Mouse (Mus musculus) liver, embryonic 14.5 days (tissue): Measurements from ENCODE around the gene Ccdc78. TPM values are rescaled to one million over a fixed set of nuclear protein-coding genes. Genes with fewer than 3 reads are reported as not detected.

Experiments used
- ATAC-seq: fragments of 200-750 bp; cut with Nextera tagmentation; 2 replicates; pipeline ENCODE4 v1.8.0; 2017; ENCODE audit warnings: moderate number of reproducible peaks, mild to moderate bottlenecking, moderate library complexity; ENCODE audit not compliant: insufficient read depth
- DNase-seq, 3 experiments: peaks; one replicate each; pipeline ENCODE4 v3.0.0-alpha.2; 2012 to 2013; ENCODE audit warnings: low read depth in 3 of 3, low spot score in 3 of 3
- H3K27ac ChIP-seq: fragments of 300-500 bp; sonication (generic); 2 replicates; pipeline ENCODE4 v1.5.1; 2014; ENCODE audit warnings: moderate library complexity, mild to moderate bottlenecking, control low read depth, inconsistent platforms
- H3K27me3 ChIP-seq: fragments of 300-500 bp; sonication (generic); 2 replicates; pipeline ENCODE4 v1.6.1; 2014; ENCODE audit warnings: mild to moderate bottlenecking, low read length, moderate library complexity; ENCODE audit not compliant: control insufficient read depth, insufficient read depth
- H3K36me3 ChIP-seq: fragments of 300-500 bp; sonication (generic); replicated peaks from 2 replicates; pipeline ENCODE4 v1.6.1; 2014; ENCODE audit warnings: low read depth; ENCODE audit not compliant: control insufficient read depth, insufficient read depth
- H3K4me1 ChIP-seq, 2 experiments: fragments of 200-500 bp in 1 of 2; fragments of 300-500 bp in 1 of 2; sonication (generic) in 1 of 2; replicated peaks; 2 replicates each; pipeline ENCODE4 v1.6.1; 2012 to 2014; ENCODE audit warnings: antibody characterized with exemption in 1 of 2, inconsistent platforms in 1 of 2, low read length in 1 of 2; ENCODE audit not compliant: control insufficient read depth in 2 of 2, insufficient read depth in 2 of 2
- H3K4me2 ChIP-seq: fragments of 300-500 bp; sonication (generic); 2 replicates; pipeline ENCODE4 v1.6.1; 2014; ENCODE audit warnings: low read depth, mild to moderate bottlenecking, control low read depth, moderate library complexity
- H3K4me3 ChIP-seq, 2 experiments: fragments of 200-500 bp in 1 of 2; fragments of 300-500 bp in 1 of 2; sonication (generic) in 1 of 2; 2 replicates each; pipeline ENCODE4 v1.5.1; 2012 to 2014; ENCODE audit warnings: low read depth in 2 of 2, low read length in 2 of 2, mild to moderate bottlenecking in 2 of 2, control low read depth in 1 of 2, inconsistent platforms in 1 of 2, moderate library complexity in 1 of 2; ENCODE audit not compliant: insufficient read depth in 1 of 2
- H3K9ac ChIP-seq: fragments of 300-500 bp; sonication (generic); replicated peaks from 2 replicates; pipeline ENCODE4 v1.6.1; 2014; ENCODE audit warnings: mild to moderate bottlenecking, control low read depth, moderate library complexity
- H3K9me3 ChIP-seq: fragments of 300-500 bp; sonication (generic); 2 replicates; pipeline ENCODE4 v1.6.1; 2016; ENCODE audit warnings: low read length, mixed read lengths; ENCODE audit not compliant: control insufficient read depth
- CTCF ChIP-seq: IDR thresholded peaks from 2 replicates; pipeline ENCODE4 v1.5.1; 2016; ENCODE audit warnings: antibody characterized with exemption, low read depth, control low read depth
- EP300 ChIP-seq: IDR thresholded peaks from 2 replicates; pipeline ENCODE4 v1.6.1; 2016; ENCODE audit warnings: antibody characterized with exemption, low read depth
- WGBS: fragments of 180-500 bp; shearing (Covaris S2); extraction: QIAGEN DNeasy Blood & Tissue Kit; methylation state at CpG from one replicate; pipeline ENCODE4 v1.1.7; 2014; ENCODE audit not compliant: insufficient replicate concordance; 5-methylcytosine and 5-hydroxymethylcytosine counted together
- polyA plus RNA-seq, 2 experiments: library from polyadenylated mRNA; depleted of rRNA in 1 of 2; stranded (reverse) in 1 of 2; unstranded in 1 of 2; fragments of >200 nt; fragmentation: Nextera tagmentation in 1 of 2; extraction: Ambion mirVana in 1 of 2; gene quantifications; 2 replicates each; pipeline versions ENCODE4 v1.2.1 to v1.2.3; 2012 to 2014

Gene Ccdc78
- polyA plus RNA-seq, 2 experiments = 0.02 TPM; not detected in 1

DNA sequence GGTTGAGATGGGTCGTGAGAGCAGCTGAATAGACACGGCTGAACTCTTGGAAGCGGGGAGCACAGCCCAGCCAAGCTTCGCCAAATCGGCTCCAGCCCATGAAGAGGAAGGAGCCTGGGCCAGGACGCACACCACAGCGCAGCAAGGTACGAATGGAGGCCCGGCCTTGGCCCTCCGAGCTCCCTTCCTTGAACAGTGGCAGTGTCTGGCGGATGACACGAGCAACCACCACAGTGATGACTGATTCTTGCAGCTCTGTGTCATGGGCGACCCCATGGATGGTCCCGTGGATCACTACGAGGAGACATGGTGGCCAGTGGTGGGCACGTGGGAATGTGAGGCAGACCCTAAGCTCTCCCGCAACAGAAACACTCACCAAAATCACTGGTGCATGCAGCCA lies 8.6 kb downstream of the Ccdc78 start:
- H3K4me1 ChIP-seq = peaks cover 11 to 25% of the 10 kb centered on the region in 2 experiments

DNA sequence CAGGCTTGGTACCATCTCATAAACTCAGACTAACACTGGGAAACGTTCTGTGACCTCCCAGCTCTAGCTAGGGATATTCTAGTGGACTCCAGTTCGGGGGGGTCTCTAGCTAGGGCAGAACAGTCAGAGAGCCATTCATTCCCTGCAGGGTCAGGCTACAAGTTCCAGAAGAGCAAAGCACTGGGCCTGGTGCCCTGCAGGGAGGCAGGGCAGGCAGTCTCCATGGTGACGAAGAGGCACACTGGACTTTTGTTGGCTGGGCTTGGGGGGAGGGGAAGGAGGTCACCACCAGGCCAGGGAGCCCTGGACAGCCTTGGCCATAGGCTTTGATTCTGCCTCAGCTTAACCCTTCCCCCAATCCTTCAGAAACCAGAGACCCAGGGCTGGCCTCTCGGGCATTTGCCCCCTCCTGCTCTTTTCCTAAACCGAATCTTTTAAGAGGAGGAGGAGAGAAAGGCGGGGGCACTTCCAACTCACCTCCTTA lies 9.3 kb downstream of the Ccdc78 start, which contains the start of gene AC134908.4:
Gene AC134908.4, minus strand, starts transcription at position 51 of the 484 bp plus-strand sequence.
- ATAC-seq (no peak), DNase-seq (no peak)
- TF ChIP-seq EP300 (no peak), CTCF (no peak)
- Histone ChIP-seq H3K4me2 (peak within 1 kb of the TSS; percentile 92), H3K9ac (peak within 1 kb of the TSS; percentile 74), H3K4me1 (peaks cover 11 to 25% of the 10 kb centered on the region in 2 experiments), H3K27ac (no peak within 1 kb of the TSS), H3K36me3 (no peaks in the 10 kb centered on the region), H3K4me3 (peak within 1 kb of the TSS; percentile 57 to 62), H3K9me3 (no peaks in the 10 kb centered on the region), H3K27me3 (no peaks in the 10 kb centered on the region)
- 44% methylated on average over 6 of the region's 6 CpGs for WGBS

More for the DNA sequence above, 8.6 kb downstream of the Ccdc78 start:
- no peak for TF ChIP-seq CTCF
- TF ChIP-seq EP300 = no peak
- no peak overlapping the region for H3K9ac ChIP-seq
- H3K27me3 ChIP-seq = no peaks in the 10 kb centered on the region
- H3K4me2 ChIP-seq = no peak overlapping the region
- H3K36me3 ChIP-seq = no peaks in the 10 kb centered on the region
- DNase-seq = no peak
- no peaks in the 10 kb centered on the region for H3K9me3 ChIP-seq
- no peak for ATAC-seq
- H3K4me3 ChIP-seq = no peak overlapping the region
- H3K27ac ChIP-seq = no peak overlapping the region
- 83% methylated on average over 17 of the region's 17 CpGs for WGBS

DNA sequence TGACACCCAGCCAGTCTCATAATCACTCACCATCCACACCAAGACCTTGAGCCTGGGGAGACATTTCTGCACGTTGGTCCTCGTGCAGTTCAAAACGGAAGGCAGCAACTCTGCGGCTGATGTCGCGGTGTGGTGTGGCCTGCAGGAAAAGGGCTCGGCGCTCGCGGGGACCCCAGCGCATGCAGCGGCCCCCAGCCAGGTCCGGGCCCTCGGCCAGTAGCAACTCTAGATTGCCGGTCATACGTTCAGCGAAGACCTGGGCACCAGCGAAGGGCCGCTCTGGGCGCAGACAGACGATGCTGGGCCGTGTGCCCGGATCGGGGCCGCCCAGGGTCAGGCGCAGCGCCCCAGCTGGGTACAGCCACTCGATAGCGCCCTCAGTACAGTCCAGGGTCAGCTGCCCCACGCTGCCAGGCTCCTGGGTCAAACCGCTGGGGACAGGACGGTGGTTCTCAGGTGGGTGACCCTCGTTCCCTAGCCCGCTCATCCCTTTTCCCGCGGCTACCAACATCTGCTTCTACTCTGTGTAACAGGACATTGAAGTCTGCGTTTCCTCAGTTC lies 9.9 kb downstream of the Ccdc78 start:
- peak overlapping the region; percentile 92 for H3K4me2 ChIP-seq
- peak; percentile 8; the same call in 1 of the 2 replicates for ATAC-seq
- H3K4me3 ChIP-seq = peak overlapping the region; percentile 57 to 62
- peaks cover 11 to 22% of the 10 kb centered on the region in 2 experiments for H3K4me1 ChIP-seq
- H3K27me3 ChIP-seq = no peaks in the 10 kb centered on the region
- H3K36me3 ChIP-seq = no peaks in the 10 kb centered on the region
- peak overlapping the region; percentile 74 for H3K9ac ChIP-seq
- peak; percentile 11; the same call in 1 of the 2 replicates for TF ChIP-seq CTCF
- TF ChIP-seq EP300 = no peak
- H3K27ac ChIP-seq = no peak overlapping the region
- DNase-seq = no peak
- under 1% methylated on average over 37 of the region's 37 CpGs for WGBS
- no peaks in the 10 kb centered on the region for H3K9me3 ChIP-seq

DNA sequence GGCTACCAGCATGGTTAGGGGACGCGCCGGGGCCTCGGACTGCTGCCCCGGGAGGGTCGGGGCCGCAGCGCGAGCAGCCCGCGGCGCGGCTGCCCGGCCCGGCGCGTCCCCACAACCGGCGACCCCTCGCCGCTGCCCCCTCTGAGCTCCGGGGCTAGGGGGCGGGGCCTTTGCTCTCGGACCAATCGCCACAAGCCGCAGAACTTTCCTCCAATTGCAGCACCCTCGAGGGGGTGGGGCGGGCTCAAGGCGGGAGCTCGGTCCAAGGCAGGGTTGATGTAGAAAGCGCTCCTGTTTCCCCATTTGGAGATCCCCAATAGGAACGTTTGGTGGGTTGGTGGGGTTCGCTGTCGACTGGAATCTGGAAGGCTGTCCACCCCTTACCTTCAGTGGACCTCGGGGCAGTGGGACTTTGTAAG lies 10.6 kb downstream of the Ccdc78 start, which contains the start of gene Metrn:
Gene Metrn, minus strand, starts transcription at position 186 of the 419 bp plus-strand sequence.
- H3K4me3 ChIP-seq = peak within 1 kb of the TSS; percentile 57 to 62
- no peaks in the 10 kb centered on the region for H3K9me3 ChIP-seq
- H3K27ac ChIP-seq = no peak within 1 kb of the TSS
- no peaks in the 10 kb centered on the region for H3K27me3 ChIP-seq
- DNase-seq (peak; percentile 70 to 75 (median 73)), ATAC-seq (peak; percentile 79)
- H3K4me2 ChIP-seq = peak within 1 kb of the TSS; percentile 92
- TF ChIP-seq CTCF = no peak
- TF ChIP-seq EP300 = no peak
- H3K9ac ChIP-seq = peak within 1 kb of the TSS; percentile 74
- H3K36me3 ChIP-seq = no peaks in the 10 kb centered on the region
- peaks cover 11 to 20% of the 10 kb centered on the region in 2 experiments for H3K4me1 ChIP-seq
- under 1% methylated on average over 35 of the region's 35 CpGs for WGBS

DNA sequence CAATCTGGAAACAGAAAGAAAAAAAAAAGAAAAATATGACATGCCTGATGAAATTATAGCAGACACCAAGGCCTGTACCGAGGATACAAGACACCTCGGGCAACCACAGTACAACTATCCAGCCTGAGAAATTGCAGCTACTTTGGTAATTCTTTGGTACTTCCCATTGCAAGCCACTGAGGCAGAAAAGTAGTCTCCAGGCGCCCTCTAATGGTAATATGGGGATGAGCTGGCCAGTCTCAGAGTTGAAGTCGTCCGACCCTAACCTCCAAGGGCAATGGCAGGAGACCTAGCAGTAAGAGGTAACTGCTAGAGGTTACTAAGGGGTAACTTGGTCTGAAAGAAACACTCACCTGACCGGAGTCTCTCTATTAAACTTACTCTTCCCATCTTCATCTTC lies 14.6 kb downstream of the Ccdc78 start:
- TF ChIP-seq EP300 (no peak), CTCF (peak; percentile 86)
- no peak for ATAC-seq
- 5% methylated on average over 6 of the region's 6 CpGs for WGBS
- no peak overlapping the region for H3K4me3 ChIP-seq
- H3K27me3 ChIP-seq = no peaks in the 10 kb centered on the region; the same call in 1 of the 2 replicates
- H3K36me3 ChIP-seq = no peaks in the 10 kb centered on the region
- no peak overlapping the region for H3K4me2 ChIP-seq
- H3K9me3 ChIP-seq = no peaks in the 10 kb centered on the region
- peak in 1 of 3 experiments; percentile 58 for DNase-seq
- no peak overlapping the region for H3K27ac ChIP-seq
- peaks cover 4 to 8% of the 10 kb centered on the region in 2 experiments for H3K4me1 ChIP-seq
- H3K9ac ChIP-seq = no peak overlapping the region
